Mouse (Mus musculus): ENCODE data around the gene Tex261.
"Not testable (repeated sequence)": the region's sequence is repeated elsewhere in the genome, so short reads cannot be mapped to it uniquely, and the experiment has no call there.

Tex261 gene

GRCm38 (mm10) chr6:83775638-83776293 lies at the start of gene Tex261:
TSS of gene Tex261 (minus strand) at chr6:83775813.
- DNase-seq (ENCODE audit: inconsistent age in 2 of 2, low spot score in 1 of 2): peak; percentile 94 to 97

GRCm38 (mm10) chr6:83821856-83822255 lies 46.2 kb upstream of the Tex261 start:
- no peak for DNase-seq (ENCODE audit: inconsistent age in 2 of 2, low spot score in 1 of 2)

- DNase-seq (ENCODE audit: inconsistent age in 2 of 2, low spot score in 1 of 2): no peak
These were observed 45.3 kb upstream of the Tex261 start for GRCm38 (mm10) chr6:83820727-83821515.

GRCm38 (mm10) chr6:83818996-83819395 lies 43.4 kb upstream of the Tex261 start:
- no peak for DNase-seq (ENCODE audit: inconsistent age in 2 of 2, low spot score in 1 of 2)

GRCm38 (mm10) chr6:83815801-83816200 lies 40.2 kb upstream of the Tex261 start:
- DNase-seq (ENCODE audit: inconsistent age in 2 of 2, low spot score in 1 of 2): no peak

GRCm38 (mm10) chr6:83802846-83803245 lies 27.2 kb upstream of the Tex261 start:
- no peak for DNase-seq (ENCODE audit: inconsistent age in 2 of 2, low spot score in 1 of 2)

GRCm38 (mm10) chr6:83802033-83802432 lies 26.4 kb upstream of the Tex261 start:
- DNase-seq (ENCODE audit: inconsistent age in 2 of 2, low spot score in 1 of 2): no peak

GRCm38 (mm10) chr6:83796686-83797085 lies 21.1 kb upstream of the Tex261 start:
- no peak for DNase-seq (ENCODE audit: inconsistent age in 2 of 2, low spot score in 1 of 2)

GRCm38 (mm10) chr6:83795492-83795900 lies 19.9 kb upstream of the Tex261 start:
- peak in 1 of 2 experiments; percentile 82 for DNase-seq (ENCODE audit: inconsistent age in 2 of 2, low spot score in 1 of 2)

GRCm38 (mm10) chr6:83794760-83795296 lies 19.2 kb upstream of the Tex261 start, which contains the start of gene Nagk:
TSS of gene Nagk (plus strand) at chr6:83794982.
- peak; percentile 97 to 99 for DNase-seq (ENCODE audit: inconsistent age in 2 of 2, low spot score in 1 of 2)

- DNase-seq (ENCODE audit: inconsistent age in 2 of 2, low spot score in 1 of 2): peak in 1 of 2 experiments; percentile 11
These were observed 15.8 kb upstream of the Tex261 start for GRCm38 (mm10) chr6:83791251-83791890.

- DNase-seq (ENCODE audit: inconsistent age in 2 of 2, low spot score in 1 of 2): not testable (repeated sequence)
These were observed 14.9 kb upstream of the Tex261 start for GRCm38 (mm10) chr6:83790533-83790932.

GRCm38 (mm10) chr6:83788554-83788953 lies 12.9 kb upstream of the Tex261 start:
- no peak for DNase-seq (ENCODE audit: inconsistent age in 2 of 2, low spot score in 1 of 2)

GRCm38 (mm10) chr6:83786426-83786825 lies 10.8 kb upstream of the Tex261 start:
- DNase-seq (ENCODE audit: inconsistent age in 2 of 2, low spot score in 1 of 2): no peak

- peak; percentile 72 to 88 for DNase-seq (ENCODE audit: inconsistent age in 2 of 2, low spot score in 1 of 2)
These were observed 3.4 kb upstream of the Tex261 start for GRCm38 (mm10) chr6:83779026-83779425.

- peak; percentile 83 to 93 for DNase-seq (ENCODE audit: inconsistent age in 2 of 2, low spot score in 1 of 2)
These were observed 2.7 kb upstream of the Tex261 start for GRCm38 (mm10) chr6:83778306-83778705.

GRCm38 (mm10) chr6:83774781-83775563 lies 641 bp downstream of the Tex261 start:
- DNase-seq (ENCODE audit: inconsistent age in 2 of 2, low spot score in 1 of 2): peak in 1 of 2 experiments; percentile 65

GRCm38 (mm10) chr6:83774126-83774525 lies 1.5 kb downstream of the Tex261 start:
- no peak for DNase-seq (ENCODE audit: inconsistent age in 2 of 2, low spot score in 1 of 2)

GRCm38 (mm10) chr6:83768485-83768884 lies 7.1 kb downstream of the Tex261 start:
- DNase-seq (ENCODE audit: inconsistent age in 2 of 2, low spot score in 1 of 2): no peak

- DNase-seq (ENCODE audit: inconsistent age in 2 of 2, low spot score in 1 of 2): no peak
These were observed 8.6 kb downstream of the Tex261 start for GRCm38 (mm10) chr6:83766982-83767381.
